ENCODE assay signal across 20 mouse cellular contexts in genomic region chr4:115086763-115087415, GRCm38 (mm10). TPM values are rescaled to one million over a fixed set of nuclear protein-coding genes. Genes with fewer than 3 reads are reported as not detected.
A peak's percentile ranks its signal among the peaks of the same experiment; 100 is the strongest.
DNase-seq lines count a peak whose midpoint lies in the region; ATAC-seq lines count a peak whose summit lies in the region.
"Had no signal": no experiment of that assay in that cellular context is flagged by ENCODE, and none has a peak within 500 bp of the region (broad histone marks: within the 10 kb centered on the region; RNA-seq: fewer than 3 reads in every experiment).

No protein-coding gene starts in this region.

- H3K27ac ChIP-seq in lung, embryonic 16.5 days (ENCODE audit: low read length) = peak overlapping the region; percentile 67
- H3K27ac ChIP-seq: embryonic facial prominence, embryonic 12.5 days; gastrocnemius, adult 2 months; hindbrain, postnatal 0 days; liver, embryonic 14.5 days; neural tube, embryonic 13.5 days had no signal

- H3K9me3 ChIP-seq in lung, embryonic 16.5 days (ENCODE audit: control insufficient read depth, low read length) = no peaks in the 10 kb centered on the region
- H3K9me3 ChIP-seq: embryonic facial prominence, embryonic 12.5 days; neural tube, embryonic 13.5 days had no signal

- no peaks in the 10 kb centered on the region for H3K27me3 ChIP-seq in lung, embryonic 16.5 days (ENCODE audit: control insufficient read depth, insufficient read depth, low read depth, low read length)

- 36% methylated on average over 3 of the region's 3 CpGs for WGBS in lung, embryonic 16.5 days

- peaks cover 24% of the 10 kb centered on the region for H3K4me1 ChIP-seq in lung, embryonic 16.5 days (replicated peaks; ENCODE audit: control insufficient read depth, insufficient read depth, low read length)
- H3K4me1 ChIP-seq: embryonic facial prominence, embryonic 12.5 days; neural tube, embryonic 13.5 days had no signal

- H3K4me3 ChIP-seq in lung, embryonic 16.5 days (ENCODE audit: low read length) = no peak overlapping the region
- H3K4me3 ChIP-seq: embryonic facial prominence, embryonic 12.5 days; gastrocnemius, adult 2 months; neural tube, embryonic 13.5 days had no signal

- no peak overlapping the region for H3K9ac ChIP-seq in lung, embryonic 16.5 days (ENCODE audit: low read length)
- H3K9ac ChIP-seq: embryonic facial prominence, embryonic 12.5 days; liver, embryonic 14.5 days; neural tube, embryonic 13.5 days had no signal

- ATAC-seq in lung, embryonic 16.5 days (ENCODE audit: low read depth) = peak; percentile 26; the same call in 1 of the 2 replicates
- ATAC-seq: forebrain, embryonic 16.5 days; hindbrain, postnatal 0 days had no signal

- peak; percentile 79 for DNase-seq in kidney, adult 11 months
- DNase-seq in kidney, postnatal 10 days = no peak
- DNase-seq in 416B (ENCODE audit: low read depth) = peak; percentile 77
- DNase-seq in kidney, adult 9 months = peak; percentile 87
- DNase-seq in thymus, adult 18-20 months = no peak
- DNase-seq in cerebellum, adult 11-12 months = no peak
- DNase-seq in left cerebral cortex, adult 11 months (ENCODE audit: low spot score) = no peak
- DNase-seq: adrenal gland, postnatal 14 days; cerebellum, adult 18-20 months; gastrocnemius, adult 2 months; heart, postnatal 4 days; left cerebral cortex, postnatal 4 days; right cerebral cortex, postnatal 25 days had no signal

- H3K4me2 ChIP-seq in lung, embryonic 16.5 days (ENCODE audit: low read depth, low read length) = no peak overlapping the region
- H3K4me2 ChIP-seq: embryonic facial prominence, embryonic 12.5 days; neural tube, embryonic 13.5 days had no signal

- no peaks in the 10 kb centered on the region for H3K36me3 ChIP-seq in lung, embryonic 16.5 days (ENCODE audit: control insufficient read depth, insufficient read depth, low read length)
- H3K36me3 ChIP-seq: embryonic facial prominence, embryonic 12.5 days; neural tube, embryonic 13.5 days had no signal

RNA-seq across cellular contexts. Expression of gene Pdzk1ip1, which starts 1.6 kb away (rescaled TPM):
- polyA plus RNA-seq in lung, embryonic 16.5 days (2015; fragmentation: Nextera tagmentation; extraction: Ambion mirVana) = 33.8 and 37.9 TPM in 2 replicates

RNA-seq across cellular contexts. Expression of gene Tal1, which starts 30.7 kb away (rescaled TPM):
- polyA plus RNA-seq in lung, embryonic 16.5 days (2015; fragmentation: Nextera tagmentation; extraction: Ambion mirVana) = 1.6 and 1.7 TPM in 2 replicates

RNA-seq across cellular contexts. Expression of gene Cyp4x1, which starts 47.2 kb away (rescaled TPM):
- not detected in 2 replicates for polyA plus RNA-seq in lung, embryonic 16.5 days (2015; fragmentation: Nextera tagmentation; extraction: Ambion mirVana)
- polyA plus RNA-seq: heart, embryonic 14.5 days had no signal

Comparison
In these comparisons a context has a peak if more than half of its experiments do, and no peak if none do; other contexts are left out.
1. DNase-seq: peak in kidney, adult 11 months (single experiment), 416B (single experiment) and kidney, adult 9 months (single experiment); none in kidney, postnatal 10 days (single experiment), thymus, adult 18-20 months (0 of 2), cerebellum, adult 11-12 months (single experiment) and left cerebral cortex, adult 11 months (single experiment).